Mouse (Mus musculus): ENCODE measurements around the gene Cib1. TPM values are rescaled to one million over a fixed set of nuclear protein-coding genes. Genes with fewer than 3 reads are reported as not detected.

Gene Cib1
- 96.8 and 108 TPM in 2 replicates for polyA plus RNA-seq (2015; fragmentation: Nextera tagmentation; extraction: Ambion mirVana)

GRCm38 (mm10) chr7:80232489-80233029, at the start of gene Cib1, which contains the start of gene Gdpgp1:
Cib1 (minus strand) TSS chr7:80232813.
Gdpgp1 (plus strand) TSS chr7:80232865.
- peak within 1 kb of the TSS; percentile 60 for H3K9ac ChIP-seq
- H3K27ac ChIP-seq (replicated peaks): peak within 1 kb of the TSS; percentile 82
- H3K4me3 ChIP-seq (replicated peaks): peak within 1 kb of the TSS; percentile 70
- under 1% methylated on average over 56 of the region's 56 CpGs for WGBS
- no peaks in the 10 kb centered on the region for H3K27me3 ChIP-seq
- H3K9me3 ChIP-seq (replicated peaks): no peaks in the 10 kb centered on the region
- H3K4me1 ChIP-seq: peaks cover 18% of the 10 kb centered on the region
- peak within 1 kb of the TSS; percentile 94 for H3K4me2 ChIP-seq (replicated peaks)
- peak; percentile 100 for ATAC-seq (ENCODE audit: insufficient number of reproducible peaks, low FRiP score, low TSS enrichment, low read depth)
- H3K36me3 ChIP-seq: peaks cover 4% of the 10 kb centered on the region; the same call in 1 of the 2 replicates

- Histone ChIP-seq H3K27ac (replicated peaks) (no peak overlapping the region), H3K27me3 (no peaks in the 10 kb centered on the region), H3K4me1 (no peaks in the 10 kb centered on the region), H3K4me3 (replicated peaks) (no peak overlapping the region), H3K36me3 (peaks cover 86% of the 10 kb centered on the region), H3K4me2 (replicated peaks) (no peak overlapping the region), H3K9me3 (replicated peaks) (no peaks in the 10 kb centered on the region), H3K9ac (no peak overlapping the region)
- no peak for ATAC-seq (ENCODE audit: insufficient number of reproducible peaks, low FRiP score, low TSS enrichment, low read depth)
- WGBS: 78% methylated on average over 3 of the region's 3 CpGs
Observed at GRCm38 (mm10) chr7:80281646-80282045, 49.0 kb upstream of the Cib1 start.

DNA sequence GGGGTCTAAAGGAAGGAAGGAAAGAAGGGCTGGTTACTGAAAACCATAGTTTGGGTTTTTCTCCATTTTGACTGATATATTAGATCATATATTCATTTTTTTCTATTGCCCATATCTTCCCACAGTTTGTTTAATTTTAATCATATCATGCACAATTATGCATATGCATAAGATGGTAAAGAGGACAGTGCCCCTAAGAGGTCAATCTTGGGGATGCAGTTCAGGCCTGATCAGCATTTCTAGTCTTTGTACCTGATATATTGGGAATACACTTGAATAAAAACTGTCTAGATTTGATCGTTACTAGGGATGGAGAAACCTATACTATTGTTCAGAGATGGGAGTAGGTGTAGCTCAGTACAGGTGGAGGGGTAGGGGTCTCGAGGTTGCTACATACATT, 48.4 kb upstream of the Cib1 start:
- H3K36me3 ChIP-seq: peaks cover 86% of the 10 kb centered on the region
- no peaks in the 10 kb centered on the region for H3K4me1 ChIP-seq
- H3K4me3 ChIP-seq (replicated peaks): no peak overlapping the region
- H3K4me2 ChIP-seq (replicated peaks): no peak overlapping the region
- H3K9ac ChIP-seq: no peak overlapping the region
- ATAC-seq (ENCODE audit: insufficient number of reproducible peaks, low FRiP score, low TSS enrichment, low read depth): no peak
- no peaks in the 10 kb centered on the region for H3K9me3 ChIP-seq (replicated peaks)
- no peaks in the 10 kb centered on the region for H3K27me3 ChIP-seq
- WGBS: 88% methylated on average over 2 of the region's 2 CpGs
- no peak overlapping the region for H3K27ac ChIP-seq (replicated peaks)

DNA sequence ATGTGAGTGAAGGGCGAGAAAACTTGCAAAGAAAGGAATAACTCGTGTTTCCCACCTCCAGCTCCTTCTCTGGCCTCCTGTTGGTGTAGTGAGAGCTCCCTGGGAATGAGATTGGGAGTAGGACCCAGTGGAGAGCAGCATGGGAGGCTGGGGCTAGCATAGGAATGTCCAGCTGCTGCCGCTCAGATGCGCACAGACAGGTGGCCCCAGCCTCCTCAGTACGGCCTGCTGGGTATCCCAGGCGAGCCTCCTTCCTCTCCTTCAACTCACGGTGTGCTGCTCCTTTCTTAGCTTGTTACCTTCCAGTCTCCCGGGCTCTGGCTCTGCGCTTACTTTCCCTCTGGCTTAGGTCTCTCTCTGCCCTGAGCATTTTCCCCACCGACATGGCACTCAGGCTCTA, 47.4 kb upstream of the Cib1 start:
- H3K27ac ChIP-seq (replicated peaks): no peak overlapping the region
- H3K4me3 ChIP-seq (replicated peaks): no peak overlapping the region
- 84% methylated on average over 10 of the region's 10 CpGs for WGBS
- peaks cover 2% of the 10 kb centered on the region; the same call in 1 of the 2 replicates for H3K9me3 ChIP-seq (replicated peaks)
- H3K9ac ChIP-seq: no peak overlapping the region
- H3K4me2 ChIP-seq (replicated peaks): no peak overlapping the region
- no peak for ATAC-seq (ENCODE audit: insufficient number of reproducible peaks, low FRiP score, low TSS enrichment, low read depth)
- peaks cover 83% of the 10 kb centered on the region for H3K36me3 ChIP-seq
- no peaks in the 10 kb centered on the region for H3K4me1 ChIP-seq
- no peaks in the 10 kb centered on the region for H3K27me3 ChIP-seq

DNA sequence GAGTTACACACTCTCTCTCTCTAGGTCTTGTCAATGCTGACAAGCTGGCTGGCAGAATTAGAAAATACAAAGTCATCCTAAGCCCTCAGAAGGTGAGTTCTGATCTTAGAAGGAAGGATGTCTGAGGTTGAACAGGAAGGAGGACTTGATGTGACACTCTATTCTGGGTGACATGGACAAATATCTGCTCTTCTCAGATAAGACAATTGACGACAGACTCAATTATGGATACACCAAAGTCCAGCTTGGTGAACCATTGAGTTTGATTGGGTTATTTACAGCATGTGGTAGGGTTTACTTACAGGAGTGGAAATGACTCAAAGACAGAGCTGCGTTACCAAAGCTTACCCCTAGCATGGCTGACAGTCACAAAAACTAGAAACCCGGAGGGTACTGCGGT, 43.8 kb upstream of the Cib1 start:
- Histone ChIP-seq H3K4me3 (replicated peaks) (no peak overlapping the region), H3K9me3 (replicated peaks) (peaks cover 9% of the 10 kb centered on the region; the same call in 1 of the 2 replicates), H3K27me3 (no peaks in the 10 kb centered on the region), H3K36me3 (peaks cover 77% of the 10 kb centered on the region), H3K4me1 (no peaks in the 10 kb centered on the region), H3K4me2 (replicated peaks) (no peak overlapping the region), H3K27ac (replicated peaks) (no peak overlapping the region), H3K9ac (no peak overlapping the region)
- WGBS: 97% methylated on average over 4 of the region's 4 CpGs
- ATAC-seq (ENCODE audit: insufficient number of reproducible peaks, low FRiP score, low TSS enrichment, low read depth): no peak

DNA sequence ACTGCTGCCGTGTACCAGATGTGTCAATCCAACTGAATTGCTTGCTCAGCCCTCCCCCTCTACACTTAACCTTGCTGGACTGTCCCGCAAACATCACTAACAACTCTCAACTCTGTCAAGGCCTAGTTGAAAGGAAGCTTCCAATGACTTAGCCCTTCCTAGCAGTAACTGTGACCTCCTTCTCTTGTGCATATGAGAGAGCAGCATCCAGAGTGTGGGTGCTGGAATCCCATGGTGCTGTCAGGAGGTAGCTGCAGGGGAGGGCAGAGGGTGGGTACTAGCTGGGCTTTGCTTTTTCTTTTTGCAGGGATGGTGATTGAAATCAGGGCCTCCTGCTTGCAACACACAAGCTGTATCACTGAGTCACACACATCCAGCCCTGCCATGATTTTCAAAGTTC, 40.8 kb upstream of the Cib1 start:
- Histone ChIP-seq H3K27ac (replicated peaks) (no peak overlapping the region), H3K4me2 (replicated peaks) (no peak overlapping the region), H3K9ac (no peak overlapping the region), H3K27me3 (no peaks in the 10 kb centered on the region), H3K4me1 (peaks cover 18% of the 10 kb centered on the region), H3K4me3 (replicated peaks) (no peak overlapping the region), H3K9me3 (replicated peaks) (peaks cover 9% of the 10 kb centered on the region; the same call in 1 of the 2 replicates), H3K36me3 (peaks cover 52% of the 10 kb centered on the region)
- no peak for ATAC-seq (ENCODE audit: insufficient number of reproducible peaks, low FRiP score, low TSS enrichment, low read depth)
- 87% methylated on average over 2 of the region's 2 CpGs for WGBS

- H3K9ac ChIP-seq: peak overlapping the region; percentile 37
- no peaks in the 10 kb centered on the region for H3K27me3 ChIP-seq
- peak overlapping the region; percentile 57 for H3K4me3 ChIP-seq (replicated peaks)
- 0 out of 2 replicates have a peak, but pooled peaks cover 4% of the 10 kb centered on the region for H3K9me3 ChIP-seq (replicated peaks)
- ATAC-seq (ENCODE audit: insufficient number of reproducible peaks, low FRiP score, low TSS enrichment, low read depth): peak; percentile 56; the same call in 1 of the 2 replicates
- peaks cover 20% of the 10 kb centered on the region for H3K4me1 ChIP-seq
- H3K27ac ChIP-seq (replicated peaks): no peak overlapping the region
- peaks cover 43% of the 10 kb centered on the region for H3K36me3 ChIP-seq
- 1% methylated on average over 23 of the region's 23 CpGs for WGBS
- H3K4me2 ChIP-seq (replicated peaks): peak overlapping the region; percentile 79
Observed at GRCm38 (mm10) chr7:80269751-80270255, 37.2 kb upstream of the Cib1 start.

DNA sequence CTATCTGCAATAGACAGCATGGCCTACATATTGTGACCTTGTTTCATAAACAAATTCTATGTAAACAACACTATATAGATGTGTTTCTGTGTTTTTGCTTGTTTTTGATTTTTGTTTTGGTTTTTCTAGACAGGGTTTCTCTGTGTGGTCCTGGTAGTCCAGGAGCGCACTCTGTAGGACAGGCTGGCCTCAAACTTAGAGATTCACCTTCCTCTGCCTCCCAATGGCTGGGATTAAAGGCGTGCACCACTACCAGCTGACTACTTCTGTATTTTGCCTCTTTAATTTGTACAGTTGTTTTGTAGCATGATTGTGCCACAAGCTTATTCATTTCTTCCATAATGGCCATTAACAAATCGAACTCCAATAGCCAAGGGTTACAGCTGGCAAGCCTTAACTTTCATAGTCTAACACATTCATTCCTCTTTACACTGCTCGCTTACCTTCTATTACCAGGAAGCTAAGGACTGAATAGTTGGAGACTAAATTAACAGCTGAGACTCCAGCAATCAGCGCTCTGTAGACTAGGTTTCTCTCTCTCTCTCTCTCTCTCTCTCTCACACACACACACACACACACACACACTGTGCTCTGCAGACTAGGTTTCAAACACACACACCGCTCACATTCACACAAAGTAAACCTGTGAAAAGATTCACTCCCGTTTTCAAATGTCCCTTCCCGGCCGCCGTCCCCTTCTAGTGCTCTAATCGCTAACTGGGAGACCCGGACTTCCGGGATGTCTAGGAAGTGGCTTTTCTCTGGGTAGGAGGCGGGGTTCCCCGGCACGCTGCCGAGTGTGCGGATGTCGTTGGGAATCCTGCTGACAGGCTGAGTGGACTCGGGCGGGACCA, 36.5 kb upstream of the Cib1 start, which contains the start of gene Vps33b:
Gene Vps33b, plus strand, starts transcription at position 753 of the 854 bp plus-strand sequence.
- H3K9me3 ChIP-seq (replicated peaks): no peaks in the 10 kb centered on the region
- WGBS: 4% methylated on average over 21 of the region's 21 CpGs
- no peaks in the 10 kb centered on the region for H3K27me3 ChIP-seq
- peak within 1 kb of the TSS; percentile 57 for H3K4me3 ChIP-seq (replicated peaks)
- H3K36me3 ChIP-seq: peaks cover 43% of the 10 kb centered on the region
- H3K4me2 ChIP-seq (replicated peaks): peak within 1 kb of the TSS; percentile 79
- ATAC-seq (ENCODE audit: insufficient number of reproducible peaks, low FRiP score, low TSS enrichment, low read depth): peak; percentile 86
- peak within 1 kb of the TSS; percentile 59; the same call in 1 of the 2 replicates for H3K27ac ChIP-seq (replicated peaks)
- H3K9ac ChIP-seq: peak within 1 kb of the TSS; percentile 37
- peaks cover 20% of the 10 kb centered on the region for H3K4me1 ChIP-seq

DNA sequence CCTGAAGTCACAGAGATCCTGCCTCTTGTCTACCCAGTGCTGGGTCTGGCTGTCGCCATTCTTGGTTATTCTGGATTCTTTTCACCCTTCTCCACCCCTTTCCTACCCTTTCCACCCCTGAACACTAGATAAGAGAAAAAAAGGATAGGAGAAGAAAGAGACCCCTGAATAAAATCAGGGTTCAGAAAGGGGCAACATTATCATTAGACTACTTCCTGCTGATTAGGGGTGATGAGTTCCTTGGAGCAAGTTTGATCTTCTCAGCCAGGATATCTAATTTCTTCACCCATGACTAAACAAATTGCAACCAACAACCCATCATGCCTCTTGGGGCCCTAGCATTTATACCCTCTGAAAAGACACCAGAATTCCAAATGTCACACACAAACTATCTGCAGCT, 35.2 kb upstream of the Cib1 start:
- H3K4me1 ChIP-seq: peaks cover 20% of the 10 kb centered on the region
- H3K36me3 ChIP-seq: peaks cover 40% of the 10 kb centered on the region
- ATAC-seq (ENCODE audit: insufficient number of reproducible peaks, low FRiP score, low TSS enrichment, low read depth): no peak
- no peak overlapping the region for H3K4me2 ChIP-seq (replicated peaks)
- H3K9ac ChIP-seq: no peak overlapping the region
- no peak overlapping the region for H3K27ac ChIP-seq (replicated peaks)
- H3K4me3 ChIP-seq (replicated peaks): no peak overlapping the region
- no peaks in the 10 kb centered on the region for H3K27me3 ChIP-seq
- H3K9me3 ChIP-seq (replicated peaks): no peaks in the 10 kb centered on the region
- WGBS: 63% methylated on average over 1 of the region's 1 CpGs

DNA sequence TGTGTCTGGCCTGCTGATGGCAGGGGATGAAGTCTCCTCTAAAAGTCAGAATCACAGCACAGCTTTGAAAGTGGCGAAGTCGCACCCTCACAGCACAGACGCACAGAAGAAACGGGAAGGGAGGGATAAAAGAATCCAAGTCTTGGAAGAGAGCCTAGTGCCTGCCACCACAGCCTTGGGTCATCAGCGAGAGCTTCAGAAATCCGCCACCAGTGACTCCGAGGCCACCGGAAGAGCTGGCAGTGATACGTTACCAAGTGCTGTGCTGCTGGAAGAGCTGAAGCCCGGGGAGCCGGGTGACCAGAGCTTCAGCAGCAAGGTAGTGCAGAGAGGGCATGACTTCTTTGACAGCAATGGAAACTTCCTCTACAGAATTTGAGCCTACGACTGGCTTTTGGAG, 32.0 kb upstream of the Cib1 start:
- H3K4me3 ChIP-seq (replicated peaks): no peak overlapping the region
- peaks cover 40% of the 10 kb centered on the region for H3K36me3 ChIP-seq
- no peaks in the 10 kb centered on the region for H3K9me3 ChIP-seq (replicated peaks)
- no peak for ATAC-seq (ENCODE audit: insufficient number of reproducible peaks, low FRiP score, low TSS enrichment, low read depth)
- peaks cover 22% of the 10 kb centered on the region for H3K4me1 ChIP-seq
- peaks cover 6% of the 10 kb centered on the region; the same call in 1 of the 2 replicates for H3K27me3 ChIP-seq
- H3K4me2 ChIP-seq (replicated peaks): no peak overlapping the region
- no peak overlapping the region for H3K9ac ChIP-seq
- 93% methylated on average over 12 of the region's 12 CpGs for WGBS
- H3K27ac ChIP-seq (replicated peaks): no peak overlapping the region

- H3K27me3 ChIP-seq: peaks cover 21% of the 10 kb centered on the region
- peak overlapping the region; percentile 82 for H3K4me2 ChIP-seq (replicated peaks)
- no peaks in the 10 kb centered on the region for H3K9me3 ChIP-seq (replicated peaks)
- peak overlapping the region; percentile 69 for H3K9ac ChIP-seq
- H3K36me3 ChIP-seq: peaks cover 33% of the 10 kb centered on the region
- peaks cover 13% of the 10 kb centered on the region; the same call in 1 of the 2 replicates for H3K4me1 ChIP-seq
- WGBS: under 1% methylated on average over 32 of the region's 32 CpGs
- H3K27ac ChIP-seq (replicated peaks): peak overlapping the region; percentile 84
- H3K4me3 ChIP-seq (replicated peaks): peak overlapping the region; percentile 79
- ATAC-seq (ENCODE audit: insufficient number of reproducible peaks, low FRiP score, low TSS enrichment, low read depth): peak; percentile 61
Observed at GRCm38 (mm10) chr7:80261372-80261990, 28.9 kb upstream of the Cib1 start.

Data from embryonic facial prominence, embryonic 15.5 days (tissue).